Mouse (Mus musculus) monocyte, adult 5-6 weeks (primary cell): ENCODE measurements around the gene Bglap3. TPM values are rescaled to one million over a fixed set of nuclear protein-coding genes. Genes with fewer than 3 reads are reported as not detected.
A peak's percentile ranks its signal among the peaks of the same experiment; 100 is the strongest.

Experiments
- ATAC-seq: fragments of 153-309, 156-312 bp; replicated peaks from 2 replicates; pipeline ENCODE4 v1.8.0; 2017; ENCODE audit warnings: mild to moderate bottlenecking; ENCODE audit not compliant: low TSS enrichment, insufficient number of reproducible peaks, severe bottlenecking, poor library complexity, low FRiP score
- total RNA-seq: library from RNA; stranded (forward); fragments of 200-1000, 200-491, 200-594 nt; gene quantifications from 3 replicates; pipeline ENCODE4 v1.2.3, GENCODE M21; 2017

The Bglap3 gene
- total RNA-seq, 1 experiment from 2014 or later = not detected

- no peak for ATAC-seq
Observed at GRCm38 (mm10) chr3:88339006-88339405, 33.5 kb downstream of the Bglap3 start.

- ATAC-seq = no peak
Observed at GRCm38 (mm10) chr3:88338316-88338715, 34.2 kb downstream of the Bglap3 start.

- ATAC-seq = 0 out of 2 replicates have a peak, but pooled peaks have one; percentile 7
Observed at GRCm38 (mm10) chr3:88337367-88338020, 35.0 kb downstream of the Bglap3 start.

GRCm38 (mm10) chr3:88336058-88337013, 36.2 kb downstream of the Bglap3 start, which contains the start of the genes Tmem79 and Smg5:
Tmem79 (minus strand) TSS chr3:88336148.
Smg5 (plus strand) TSS chr3:88336260.
- peak; percentile 95 for ATAC-seq

- no peak for ATAC-seq
Observed at GRCm38 (mm10) chr3:88335436-88336053, 37.0 kb downstream of the Bglap3 start.

DNA sequence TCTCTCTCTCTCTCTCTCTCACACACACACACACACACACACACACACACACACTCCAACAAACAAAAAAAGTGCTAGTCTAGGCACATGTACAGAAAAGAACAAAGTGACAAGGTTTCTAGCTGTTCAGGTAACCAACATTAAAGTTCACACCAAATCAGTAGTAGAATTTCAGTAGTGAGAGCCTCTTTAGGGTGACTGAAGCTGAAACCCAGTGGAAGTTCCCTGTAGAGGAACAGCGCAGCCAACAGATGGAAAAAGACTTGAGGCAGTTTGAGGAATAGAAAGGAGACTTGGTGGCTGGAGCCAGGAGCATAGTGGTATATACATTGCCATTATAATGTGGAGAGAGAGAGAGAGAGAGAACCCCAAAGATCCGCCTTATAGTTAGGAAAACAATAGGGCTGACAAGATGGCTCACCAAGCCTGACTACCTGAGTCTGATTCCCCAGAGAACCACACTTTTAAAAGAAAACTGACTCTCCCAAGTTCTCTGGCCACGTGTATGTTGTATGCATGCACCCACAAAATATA, 37.6 kb downstream of the Bglap3 start:
- no peak for ATAC-seq

DNA sequence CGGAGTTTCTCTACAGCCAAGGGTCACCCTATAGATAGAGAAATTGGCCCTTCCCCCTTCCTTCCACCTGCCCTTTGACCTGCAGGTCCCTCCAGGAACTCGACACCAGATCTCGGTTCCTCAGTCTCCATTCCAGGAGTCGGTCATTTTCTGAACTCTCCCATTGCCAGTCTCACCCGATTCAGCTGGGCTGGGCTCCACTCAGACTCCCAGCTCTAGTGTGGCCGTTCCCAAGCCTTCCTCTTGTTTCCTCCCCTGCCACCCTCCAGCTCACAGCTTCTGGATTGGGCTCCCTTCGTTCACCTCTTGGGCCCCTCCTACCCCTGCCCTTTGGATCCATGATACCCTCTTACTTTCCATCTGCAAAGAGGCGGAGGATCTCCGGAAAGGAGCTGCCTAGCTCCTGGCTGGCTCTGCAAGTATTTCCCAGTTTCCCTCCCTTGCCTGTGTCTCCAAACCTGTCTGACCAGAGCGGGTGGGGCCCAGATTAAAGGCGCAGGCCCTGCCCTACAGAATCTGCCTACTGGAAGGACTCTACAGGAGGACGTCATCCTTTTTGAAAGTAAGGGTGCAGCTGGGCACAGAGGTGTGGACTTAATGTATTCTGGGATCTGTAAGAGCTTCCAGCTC, 38.4 kb downstream of the Bglap3 start:
- no peak for ATAC-seq

DNA sequence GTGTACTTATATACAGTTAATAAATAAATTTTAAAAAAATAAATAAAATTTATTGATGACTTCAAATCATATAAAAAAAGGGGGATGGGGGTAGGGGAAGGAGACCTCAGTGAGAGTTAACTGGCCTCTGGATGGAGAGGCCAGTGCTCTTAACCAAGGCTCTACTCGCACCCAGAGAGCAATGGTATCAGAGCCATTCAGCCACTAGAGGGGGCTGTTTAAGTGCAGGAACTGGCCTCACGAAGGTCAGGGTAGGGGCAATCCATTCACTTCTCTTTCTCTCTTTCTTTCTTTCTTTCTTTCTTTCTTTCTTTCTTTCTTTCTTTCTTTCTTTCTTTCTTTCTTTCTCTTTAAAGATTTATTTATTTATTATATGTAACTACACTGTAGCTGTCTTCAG, 41.3 kb downstream of the Bglap3 start:
- ATAC-seq = no peak

DNA sequence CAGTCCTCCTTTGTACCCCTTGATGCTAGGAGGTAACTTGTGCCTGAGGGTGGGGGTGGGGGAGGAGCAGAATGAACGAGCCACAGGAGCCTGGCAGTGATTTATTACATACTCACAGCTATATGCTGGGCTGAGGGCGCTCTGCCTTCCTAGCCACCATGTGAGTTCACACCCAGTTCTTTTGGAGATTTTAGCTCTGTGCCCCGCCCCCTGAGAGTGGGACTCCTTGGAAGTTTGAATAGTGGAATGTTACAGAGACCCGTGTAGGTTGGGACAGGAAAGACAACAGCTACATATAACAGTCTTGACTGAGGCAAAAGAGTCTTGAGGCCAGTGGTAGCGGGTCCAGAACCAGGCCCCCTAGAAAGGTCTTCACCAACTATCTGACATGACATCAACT, 43.6 kb downstream of the Bglap3 start:
- ATAC-seq = no peak

DNA sequence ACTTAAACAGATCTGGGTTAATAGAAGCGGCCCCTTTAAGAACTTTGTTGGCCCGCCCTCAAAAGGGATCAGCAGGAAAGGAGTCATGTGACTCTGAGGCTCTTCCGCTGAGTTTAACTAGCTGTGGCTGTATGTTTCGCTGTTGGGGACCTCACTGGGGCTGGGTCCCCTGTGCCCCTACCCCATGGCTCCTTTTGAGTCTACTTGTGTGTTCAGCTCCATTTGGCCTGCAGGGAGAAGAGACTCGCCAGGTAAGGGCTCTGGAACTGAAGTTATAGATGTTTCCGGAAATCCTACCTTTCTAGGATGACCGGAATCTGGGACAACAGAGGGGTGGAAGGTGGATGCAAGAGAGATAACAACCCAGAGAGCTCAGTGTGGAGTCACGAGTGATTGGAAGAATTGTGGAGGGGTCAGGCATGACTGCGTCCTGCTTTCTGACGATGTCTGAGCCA, 47.6 kb downstream of the Bglap3 start, which contains the start of gene Glmp:
TSS of gene Glmp (plus strand) at position 73 of the 455 bp plus-strand sequence.
- ATAC-seq = peak; percentile 75

Other genes starting within 250 kb of the Bglap3 start
- gene Mef2d, start 230.4 kb downstream of the Bglap3 start, total RNA-seq = 94.8 to 111 TPM (median 99.0 TPM) in 3 replicates
- not detected in 3 replicates for gene Rhbg, start 118.0 kb downstream of the Bglap3 start, total RNA-seq
- 0.43 TPM in 1 of 3 replicates, not detected in the others for gene Gm38392, start 85.5 kb downstream of the Bglap3 start, total RNA-seq
- 5.1 TPM in 1 of 3 replicates, not detected in the others for gene Tsacc, start 75.7 kb downstream of the Bglap3 start, total RNA-seq
- 95.0 to 123 TPM (median 105 TPM) in 3 replicates for gene Cct3, start 75.6 kb downstream of the Bglap3 start, total RNA-seq
- 12.1 to 34.5 TPM (median 17.5 TPM) in 3 replicates for gene Glmp, start 47.7 kb downstream of the Bglap3 start, total RNA-seq
- 0.49 to 1.8 TPM in 2 of 3 replicates, not detected in the other for gene Tmem79, start 36.6 kb downstream of the Bglap3 start, total RNA-seq
- 40.5 to 64.7 TPM (median 48.7 TPM) in 3 replicates for gene Smg5, start 36.5 kb downstream of the Bglap3 start, total RNA-seq
- gene Paqr6, start 8.2 kb downstream of the Bglap3 start, total RNA-seq = 1.6 TPM in 1 of 3 replicates, not detected in the others
- not detected in 3 replicates for gene Bglap2, start 6.0 kb upstream of the Bglap3 start, total RNA-seq
- not detected in 3 replicates for gene Bglap, start 11.7 kb upstream of the Bglap3 start, total RNA-seq
- 14.2 to 29.8 TPM (median 14.4 TPM) in 3 replicates for gene Pmf1, start 37.6 kb upstream of the Bglap3 start, total RNA-seq
- gene Slc25a44, start 52.4 kb upstream of the Bglap3 start, total RNA-seq = 11.4 to 19.2 TPM (median 15.5 TPM) in 3 replicates
- 41.3 to 161 TPM (median 62.1 TPM) in 3 replicates for gene Sema4a, start 88.4 kb upstream of the Bglap3 start, total RNA-seq
- gene Lmna, start 137.2 kb upstream of the Bglap3 start, total RNA-seq = 28.1 to 43.4 TPM (median 40.8 TPM) in 3 replicates
- gene Mex3a, start 159.7 kb upstream of the Bglap3 start, total RNA-seq = 0.19 to 0.39 TPM in 2 of 3 replicates, not detected in the other
- 0.97 TPM in 1 of 3 replicates, not detected in the others for gene Rab25, start 175.6 kb upstream of the Bglap3 start, total RNA-seq
- 61.5 to 63.7 TPM (median 63.2 TPM) in 3 replicates for gene Lamtor2, start 180.3 kb upstream of the Bglap3 start, total RNA-seq
- gene Ubqln4, start 181.0 kb upstream of the Bglap3 start, total RNA-seq = 14.7 to 25.7 TPM (median 19.6 TPM) in 3 replicates
- gene Ssr2, start 203.1 kb upstream of the Bglap3 start, total RNA-seq = 23.2 to 70.0 TPM (median 35.5 TPM) in 3 replicates
- gene Arhgef2, start 233.2 kb upstream of the Bglap3 start, total RNA-seq = 88.9 to 183 TPM (median 90.0 TPM) in 3 replicates